Comparison of ENCODE assay signal across 11 mouse cellular contexts in the genomic region with DNA sequence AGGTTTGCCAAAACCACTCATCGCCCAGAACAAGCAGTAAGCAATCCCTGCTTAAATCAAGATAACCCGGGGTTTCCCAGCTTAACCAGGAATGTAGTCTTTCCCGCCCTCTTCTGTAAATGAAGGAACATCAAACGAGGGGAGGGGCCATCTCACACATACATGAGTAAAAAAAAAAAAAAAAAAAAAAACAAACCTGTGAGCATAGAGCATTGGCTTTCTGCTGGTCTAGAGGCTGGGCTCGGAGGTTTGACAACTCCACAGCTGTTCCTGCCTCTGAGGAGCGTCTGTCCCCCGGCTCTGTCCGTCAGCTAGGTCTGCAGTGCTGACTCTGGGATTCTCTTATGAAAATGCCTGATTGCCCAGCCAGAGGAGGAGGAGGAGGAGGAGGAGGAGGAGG. TPM values are rescaled to one million over a fixed set of nuclear protein-coding genes. Genes with fewer than 3 reads are reported as not detected.
DNase-seq lines count a peak whose midpoint lies in the region; ATAC-seq and TF ChIP-seq lines count a peak whose summit lies in the region.
"Had no signal": no experiment of that assay in that cellular context is flagged by ENCODE, and none has a peak within 500 bp of the region (broad histone marks: within the 10 kb centered on the region; RNA-seq: fewer than 3 reads in every experiment).

No protein-coding gene starts in this region.

- peaks cover 12% of the 10 kb centered on the region for H3K4me1 ChIP-seq in forebrain, embryonic 16.5 days (replicated peaks; ENCODE audit: control insufficient read depth, insufficient read depth, low read length)
- peaks cover 22% of the 10 kb centered on the region for H3K4me1 ChIP-seq in limb, embryonic 12.5 days (replicated peaks)
- peaks cover 11% of the 10 kb centered on the region for H3K4me1 ChIP-seq in olfactory bulb, adult 2 months (ENCODE audit: control insufficient read depth, insufficient read depth, low read length)
- H3K4me1 ChIP-seq in liver, postnatal 0 days (ENCODE audit: insufficient read depth), result peaks cover 9% of the 10 kb centered on the region

- H3K36me3 ChIP-seq in forebrain, embryonic 16.5 days (ENCODE audit: control insufficient read depth, insufficient read depth), result no peaks in the 10 kb centered on the region
- peaks cover 7% of the 10 kb centered on the region for H3K36me3 ChIP-seq in limb, embryonic 12.5 days
- no peaks in the 10 kb centered on the region for H3K36me3 ChIP-seq in liver, postnatal 0 days (replicated peaks; ENCODE audit: insufficient read depth, low read length)

- no peak for ATAC-seq in forebrain, embryonic 16.5 days
- ATAC-seq in limb, embryonic 12.5 days (ENCODE audit: insufficient number of reproducible peaks, insufficient read depth, low FRiP score, low TSS enrichment, low read depth), result no peak
- no peak for ATAC-seq in liver, postnatal 0 days
- ATAC-seq: Patski had no signal

- H3K4me2 ChIP-seq in forebrain, embryonic 16.5 days (ENCODE audit: low read length), result 0 out of 2 replicates have a peak overlapping the region, but pooled peaks have one; percentile 1
- H3K4me2 ChIP-seq in limb, embryonic 12.5 days, result peak overlapping the region; percentile 42
- no peak overlapping the region for H3K4me2 ChIP-seq in liver, postnatal 0 days (ENCODE audit: low read depth, low read length)

- peak; percentile 15 for DNase-seq in kidney, postnatal 10 days
- DNase-seq in kidney, postnatal 36 days, result no peak
- no peak for DNase-seq in layer of hippocampus, adult 11-12 months (ENCODE audit: low spot score)
- DNase-seq in liver, postnatal 0 days, result no peak
- DNase-seq in urinary bladder, adult 18-20 months (ENCODE audit: low spot score in 2 of 2), result no peak
- DNase-seq: liver; thymus, adult 18-20 months had no signal

- 24% methylated on average over 8 of the region's 8 CpGs for WGBS in forebrain, embryonic 16.5 days
- 6% methylated on average over 8 of the region's 8 CpGs for WGBS in limb, embryonic 12.5 days
- WGBS in olfactory bulb, adult 2 months, result 24% methylated on average over 8 of the region's 8 CpGs
- WGBS in liver, postnatal 0 days (ENCODE audit: insufficient replicate concordance), result 27% methylated on average over 8 of the region's 8 CpGs

- H3K4me3 ChIP-seq in forebrain, embryonic 16.5 days (replicated peaks; ENCODE audit: low read length), result no peak overlapping the region
- H3K4me3 ChIP-seq in limb, embryonic 12.5 days (replicated peaks), result peak overlapping the region; percentile 21
- peak overlapping the region; percentile 10; the same call in 1 of the 2 replicates for H3K4me3 ChIP-seq in olfactory bulb, adult 2 months (ENCODE audit: insufficient read depth, low read depth, low read length)
- H3K4me3 ChIP-seq in liver, postnatal 0 days (ENCODE audit: low read depth, low read length), result no peak overlapping the region

- TF ChIP-seq EP300 in liver, postnatal 0 days (IDR thresholded peaks at IDR 0.05; ENCODE audit: low read depth), result no peak

- H3K27ac ChIP-seq in forebrain, embryonic 16.5 days (ENCODE audit: low read length), result no peak overlapping the region
- no peak overlapping the region for H3K27ac ChIP-seq in limb, embryonic 12.5 days
- no peak overlapping the region for H3K27ac ChIP-seq in olfactory bulb, adult 2 months (ENCODE audit: insufficient read depth, low read depth, low read length)
- H3K27ac ChIP-seq in liver, postnatal 0 days (ENCODE audit: low read depth), result no peak overlapping the region

- TF ChIP-seq POLR2A in olfactory bulb, adult 2 months (IDR thresholded peaks at IDR 0.05; ENCODE audit: insufficient read depth, low read depth, low read length), result no peak

- no peak overlapping the region for H3K9ac ChIP-seq in forebrain, embryonic 16.5 days (replicated peaks; ENCODE audit: low read depth, low read length)
- peak overlapping the region; percentile 24; the same call in 1 of the 2 replicates for H3K9ac ChIP-seq in limb, embryonic 12.5 days (replicated peaks)
- no peak overlapping the region for H3K9ac ChIP-seq in liver, postnatal 0 days (replicated peaks)

- TF ChIP-seq CTCF in olfactory bulb, adult 2 months (IDR thresholded peaks at IDR 0.05; ENCODE audit: insufficient read depth, low read depth, low read length), result no peak
- TF ChIP-seq CTCF in liver, postnatal 0 days (IDR thresholded peaks at IDR 0.05; ENCODE audit: low read depth), result no peak

- peaks cover 10% of the 10 kb centered on the region; the same call in 1 of the 2 replicates for H3K27me3 ChIP-seq in forebrain, embryonic 16.5 days (replicated peaks; ENCODE audit: control insufficient read depth, insufficient read depth, low read length)
- H3K27me3 ChIP-seq in limb, embryonic 12.5 days, result peaks cover 22% of the 10 kb centered on the region
- H3K27me3 ChIP-seq in liver, postnatal 0 days (ENCODE audit: insufficient read depth, low read length), result peaks cover 14% of the 10 kb centered on the region

- H3K9me3 ChIP-seq in forebrain, embryonic 16.5 days (ENCODE audit: control insufficient read depth, low read length), result no peaks in the 10 kb centered on the region
- no peaks in the 10 kb centered on the region for H3K9me3 ChIP-seq in limb, embryonic 12.5 days
- H3K9me3 ChIP-seq in liver, postnatal 0 days (ENCODE audit: low read length), result no peaks in the 10 kb centered on the region

RNA-seq across cellular contexts. Expression of gene Tmem100, which starts 2.7 kb away (rescaled TPM):
- polyA plus RNA-seq in forebrain, embryonic 16.5 days (2015; fragmentation: Nextera tagmentation; extraction: Ambion mirVana), result 5.0 and 6.7 TPM in 2 replicates
- 7.2 and 8.4 TPM in 2 replicates for polyA plus RNA-seq in limb, embryonic 12.5 days (2016; fragmentation: Nextera tagmentation; extraction: Ambion mirVana)
- polyA plus RNA-seq in olfactory bulb, adult 2 months (2012; ENCODE audit: insufficient read depth, insufficient read length, low replicate concordance, missing spikeins), result not detected in 2 replicates
- 0.99 and 1.2 TPM in 2 replicates for polyA plus RNA-seq in liver, postnatal 0 days (2015; fragmentation: Nextera tagmentation; extraction: Ambion mirVana)
- polyA plus RNA-seq: Patski had no signal

RNA-seq across cellular contexts. Expression of gene Pctp, which starts 30.1 kb away (rescaled TPM):
- polyA plus RNA-seq in forebrain, embryonic 16.5 days (2015; fragmentation: Nextera tagmentation; extraction: Ambion mirVana), result 0.87 and 1.3 TPM in 2 replicates
- polyA plus RNA-seq in limb, embryonic 12.5 days (2016; fragmentation: Nextera tagmentation; extraction: Ambion mirVana), result 10.9 and 12.3 TPM in 2 replicates
- polyA plus RNA-seq in olfactory bulb, adult 2 months (2012; ENCODE audit: insufficient read depth, insufficient read length, low replicate concordance, missing spikeins), result not detected in 2 replicates
- polyA plus RNA-seq in liver, postnatal 0 days (2015; fragmentation: Nextera tagmentation; extraction: Ambion mirVana), result 67.2 and 68.4 TPM in 2 replicates

Comparison
In these comparisons a context has a peak if more than half of its experiments do, and no peak if none do; other contexts are left out.
1. H3K4me3 ChIP-seq: peak in limb, embryonic 12.5 days (single experiment) and olfactory bulb, adult 2 months (single experiment); none in forebrain, embryonic 16.5 days (single experiment) and liver, postnatal 0 days (single experiment).